Mouse (Mus musculus) small intestine, adult 2 months (tissue): ENCODE measurements at regions not wholly inside any gene's neighbourhood (a gene's known extent, or its start where the extent isn't known, plus 50 kb on each side); places are given as distances from the start of the nearest gene placed in this dataset.

Experiments
- CTCF ChIP-seq: fragments of 200-500 bp; IDR thresholded peaks from 2 replicates; pipeline ENCODE4 v1.5.1; 2012; ENCODE audit warnings: low read depth, mild to moderate bottlenecking, control low read depth, inconsistent platforms, low read length, moderate library complexity, mixed read lengths; ENCODE audit not compliant: insufficient replicate concordance, insufficient read length; ENCODE audit errors: extremely low read depth
- POLR2A ChIP-seq: fragments of 200-500 bp; IDR thresholded peaks from 2 replicates; pipeline ENCODE4 v1.6.1; 2012; ENCODE audit warnings: low read depth, mild to moderate bottlenecking, control low read depth, inconsistent platforms, low read length, moderate library complexity

DNA sequence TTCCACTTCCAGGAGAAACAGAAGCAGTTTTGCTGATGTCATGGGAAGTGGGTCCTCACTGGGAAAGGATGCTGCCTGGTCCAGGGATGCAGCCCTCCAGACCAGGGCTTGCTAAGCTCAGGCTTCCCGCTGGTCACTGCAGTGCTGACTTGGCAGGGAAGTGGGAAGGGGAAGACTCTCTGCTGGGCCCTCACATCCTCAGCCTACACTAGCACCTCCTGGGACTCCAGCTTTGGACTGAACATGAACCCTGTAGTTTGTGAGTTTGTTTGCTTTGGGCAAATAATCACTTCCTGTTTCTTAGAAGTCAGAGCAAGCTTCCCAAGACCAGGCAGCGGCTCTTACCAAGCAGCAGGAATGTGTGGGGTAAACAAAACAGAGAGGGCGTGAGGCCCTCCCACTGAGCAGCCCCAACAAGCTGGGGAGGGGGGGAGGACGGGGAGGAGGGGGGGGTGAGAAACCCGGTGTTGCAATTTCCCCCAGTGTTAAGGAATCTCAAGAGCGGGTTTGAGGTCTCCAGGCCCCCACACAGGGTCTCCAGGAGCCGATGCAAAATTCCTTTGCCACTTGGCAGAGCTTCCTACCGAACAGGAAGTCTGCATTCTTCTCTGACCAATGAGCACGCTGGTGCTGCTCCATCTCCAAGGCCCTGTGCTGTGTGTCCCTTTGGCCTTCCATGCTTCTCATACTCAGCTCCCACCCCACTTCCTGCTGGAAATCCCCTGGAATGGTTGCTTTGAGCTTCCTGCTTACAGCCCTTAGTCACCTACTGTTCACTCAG is 367.7 kb upstream of the Smim15 start:
- TF ChIP-seq POLR2A (no peak; the same call in 1 of the 2 replicates), CTCF (no peak)
